Mouse (Mus musculus): ENCODE measurements at regions not wholly inside any gene's neighbourhood (a gene's known extent, or its start where the extent isn't known, plus 50 kb on each side); places are given as distances from the start of the nearest gene placed in this dataset.

DNA sequence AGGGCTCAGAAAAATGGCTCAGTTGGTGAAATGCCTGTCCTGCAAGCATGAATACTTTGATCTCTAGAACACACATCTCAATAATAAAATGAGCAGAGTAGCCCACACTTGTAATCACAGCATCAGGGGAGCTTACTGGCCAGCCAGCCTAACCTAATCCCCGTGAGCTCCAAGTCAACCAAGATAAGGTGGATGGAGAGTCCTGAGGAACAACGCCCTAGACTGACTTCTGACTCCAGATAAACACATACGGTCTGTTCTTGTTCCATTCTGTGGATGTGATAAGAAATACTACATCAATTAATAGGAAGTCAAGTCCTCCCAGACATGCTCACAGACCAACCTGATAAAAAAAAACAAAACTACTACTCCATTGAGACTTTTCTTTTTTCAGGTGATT, 180.4 kb upstream of the Jarid2 start:
- no peak for DNase-seq (ENCODE audit: low read depth, low spot score)

GRCm38 (mm10) chr13:44553363-44553762, 175.9 kb upstream of the Jarid2 start:
- no peak for DNase-seq (ENCODE audit: low read depth, low spot score)

GRCm38 (mm10) chr13:44554686-44555463, 174.4 kb upstream of the Jarid2 start:
- no peak for DNase-seq (ENCODE audit: low read depth, low spot score)

DNA sequence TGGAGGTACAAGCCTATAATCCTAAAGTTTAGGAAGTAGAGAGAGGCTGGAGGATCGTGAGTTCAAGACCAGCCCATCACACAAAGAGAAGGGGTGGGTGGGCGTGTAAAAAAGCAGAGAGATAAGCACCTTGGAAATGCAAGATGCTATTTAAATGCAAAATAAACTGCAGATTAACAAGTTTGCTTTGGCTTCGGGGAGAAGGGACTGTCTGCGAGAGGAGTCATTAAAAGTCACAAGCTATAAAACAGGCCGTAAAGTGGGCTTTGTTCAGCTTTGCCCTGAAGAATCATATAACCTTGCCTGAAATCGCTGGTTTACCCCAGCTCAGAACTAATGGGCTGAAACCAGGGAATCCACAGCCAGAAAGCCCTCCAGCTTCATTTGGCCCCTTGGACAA, 173.3 kb upstream of the Jarid2 start:
- no peak for DNase-seq (ENCODE audit: low read depth, low spot score)

DNA sequence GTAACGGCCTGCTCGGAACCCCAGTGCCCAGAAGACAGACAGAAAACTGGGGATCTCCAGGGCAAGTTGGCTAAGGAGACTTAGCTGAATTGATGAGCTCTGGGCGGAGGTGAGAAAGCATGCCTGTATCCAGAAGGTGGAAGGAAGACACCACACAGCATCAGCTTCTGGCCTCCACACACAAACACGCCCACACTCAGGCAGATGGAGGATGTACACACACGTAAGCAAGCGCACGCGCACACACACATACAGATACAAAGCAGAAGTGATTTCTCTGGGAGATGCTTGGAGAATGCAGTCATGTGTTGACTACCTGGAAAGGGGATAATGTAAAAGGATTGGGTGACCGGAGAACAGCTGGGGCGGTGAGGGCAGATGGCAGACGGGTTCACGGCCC, 171.2 kb upstream of the Jarid2 start:
- no peak for DNase-seq (ENCODE audit: low read depth, low spot score)

- DNase-seq (ENCODE audit: low read depth, low spot score): no peak
Observed at GRCm38 (mm10) chr13:44558491-44559177, 170.6 kb upstream of the Jarid2 start.

GRCm38 (mm10) chr13:44559178-44559565, 170.1 kb upstream of the Jarid2 start:
- DNase-seq (ENCODE audit: low read depth, low spot score): no peak

DNA sequence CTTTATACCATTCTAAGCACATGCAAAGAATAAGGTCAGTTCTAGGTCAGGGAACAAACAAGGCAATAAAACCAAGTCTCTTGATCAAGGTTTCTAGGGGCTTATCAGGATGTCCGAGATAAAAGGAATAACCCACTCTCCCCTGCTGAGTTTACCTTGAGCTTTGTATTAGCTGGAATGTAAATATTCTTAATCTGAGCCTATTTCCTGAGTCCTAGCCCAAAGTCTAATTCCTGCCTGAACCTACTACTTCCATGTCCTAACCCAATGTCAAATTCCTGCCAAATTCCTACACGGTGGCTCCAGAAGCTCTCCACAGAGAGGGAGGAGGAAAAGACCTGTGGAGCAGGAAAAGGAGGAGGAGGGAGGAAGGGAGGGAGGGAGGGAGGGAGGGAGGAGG, 169.6 kb upstream of the Jarid2 start:
- no peak for DNase-seq (ENCODE audit: low read depth, low spot score)

GRCm38 (mm10) chr13:44564705-44565104, 164.6 kb upstream of the Jarid2 start:
- DNase-seq (ENCODE audit: low read depth, low spot score): no peak

GRCm38 (mm10) chr13:44567696-44568095, 161.6 kb upstream of the Jarid2 start:
- DNase-seq (ENCODE audit: low read depth, low spot score): no peak

DNA sequence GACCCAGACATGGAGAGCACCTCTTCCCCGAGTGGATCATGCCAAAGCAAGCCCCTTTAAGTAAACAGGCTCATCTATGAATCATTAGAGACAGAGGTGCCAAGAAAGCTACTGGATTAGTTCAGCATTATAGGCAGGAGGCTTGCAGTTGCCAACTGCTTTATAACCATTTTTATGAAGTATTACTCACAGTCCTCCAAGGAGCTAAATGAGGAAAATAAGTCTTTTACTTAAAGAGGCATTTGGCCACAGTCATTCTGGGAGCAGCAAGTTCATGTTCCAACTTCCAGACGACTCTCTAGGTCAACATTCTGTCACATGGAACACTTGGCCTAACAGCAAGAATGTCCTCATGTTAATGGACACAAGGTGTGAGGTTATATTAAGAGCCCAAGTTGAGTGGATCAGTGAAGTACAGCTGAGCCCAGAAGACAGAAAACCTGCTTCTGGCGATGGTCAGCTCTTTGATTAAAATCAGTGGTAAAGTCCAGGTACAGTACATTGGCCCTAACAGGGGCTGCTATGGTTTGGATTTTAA, 160.0 kb upstream of the Jarid2 start:
- DNase-seq (ENCODE audit: low read depth, low spot score): no peak

GRCm38 (mm10) chr13:44573463-44573862, 155.8 kb upstream of the Jarid2 start:
- no peak for DNase-seq (ENCODE audit: low read depth, low spot score)

DNA sequence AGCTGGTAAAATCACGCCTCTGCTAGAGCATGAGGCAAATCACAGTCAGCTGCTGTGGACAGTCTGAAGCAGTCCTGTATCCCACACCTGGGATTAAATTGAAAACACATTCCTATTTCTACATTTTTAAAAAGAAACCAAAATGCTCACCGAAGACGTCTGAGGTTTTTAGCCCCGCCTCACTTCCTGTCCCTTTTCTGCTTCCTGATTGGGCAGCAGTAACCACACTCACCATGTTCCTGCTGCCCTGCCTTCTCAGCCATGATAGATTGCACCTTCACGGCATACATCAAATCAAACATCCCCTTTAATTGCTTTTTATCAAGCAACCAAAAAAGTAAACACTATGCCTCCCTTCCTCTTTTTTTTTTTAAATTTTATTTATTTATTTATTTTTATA, 150.1 kb upstream of the Jarid2 start:
- no peak for DNase-seq (ENCODE audit: low read depth, low spot score)

DNA sequence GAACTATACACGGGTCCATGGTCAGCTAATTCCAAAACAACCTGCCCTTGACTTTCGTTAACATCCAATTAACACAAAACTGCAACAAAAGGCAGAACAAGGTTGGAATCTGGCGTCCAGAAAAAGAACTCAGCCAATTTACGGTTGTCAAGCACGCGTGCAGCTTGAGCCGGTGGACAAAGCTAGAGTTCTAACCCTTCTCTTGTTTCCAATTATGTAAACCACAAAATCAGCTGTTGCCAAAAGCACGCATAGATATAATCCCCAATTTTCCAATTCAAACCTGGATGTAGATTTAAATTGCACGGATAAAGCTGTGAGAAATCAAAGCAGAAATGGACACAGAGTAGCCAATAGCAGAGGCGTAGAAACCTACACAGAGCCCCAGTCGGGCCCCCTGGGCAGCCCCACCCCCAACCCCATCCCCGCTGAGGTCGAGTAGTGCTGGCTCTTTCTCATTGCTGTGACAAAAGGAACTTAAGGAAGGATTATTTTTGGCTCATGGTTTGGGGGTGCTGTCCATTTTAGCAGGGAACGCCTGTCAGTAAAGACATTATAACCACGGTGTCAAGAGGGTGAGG, 149.0 kb upstream of the Jarid2 start:
- no peak for DNase-seq (ENCODE audit: low read depth, low spot score)

- DNase-seq (ENCODE audit: low read depth, low spot score): no peak
Observed at GRCm38 (mm10) chr13:44580767-44581166, 148.5 kb upstream of the Jarid2 start.

GRCm38 (mm10) chr13:44581947-44582766, 147.1 kb upstream of the Jarid2 start:
- DNase-seq (ENCODE audit: low read depth, low spot score): no peak

DNA sequence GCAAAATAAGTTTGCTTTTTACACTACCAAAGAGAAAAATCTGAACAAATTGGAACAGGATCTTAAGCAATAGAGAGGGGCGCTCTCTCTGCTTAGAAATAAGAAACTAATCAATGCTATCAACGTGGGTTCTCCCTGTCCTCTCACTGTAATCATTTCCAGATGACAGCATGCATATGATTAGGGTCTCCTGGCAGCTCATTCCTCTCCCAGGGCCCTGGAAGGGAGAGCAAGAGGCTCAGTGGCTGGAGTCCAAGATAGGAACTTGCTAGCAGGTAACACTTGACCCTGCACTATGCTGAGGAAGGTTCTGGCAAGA, 146.5 kb upstream of the Jarid2 start:
- no peak for DNase-seq (ENCODE audit: low read depth, low spot score)

DNA sequence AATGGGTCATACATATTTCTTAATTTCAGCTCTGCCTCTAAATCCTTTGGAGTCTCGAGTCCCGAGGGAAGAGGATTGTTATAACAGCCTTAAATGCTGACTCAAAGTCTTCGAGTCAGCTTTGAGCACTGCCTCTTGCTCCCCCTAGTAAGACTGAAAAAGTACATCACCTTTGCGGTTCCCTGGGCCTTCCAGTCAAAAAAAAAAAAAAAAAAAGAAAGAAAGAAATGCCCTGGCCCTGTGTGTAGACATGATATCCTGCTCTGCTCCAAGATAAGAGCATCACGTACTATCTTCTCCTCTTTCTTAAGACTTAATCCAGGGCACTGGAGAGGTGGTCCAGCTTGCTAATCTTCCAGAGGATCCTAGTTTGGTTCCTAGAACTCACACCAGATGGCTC, 145.7 kb upstream of the Jarid2 start:
- DNase-seq (ENCODE audit: low read depth, low spot score): no peak

DNA sequence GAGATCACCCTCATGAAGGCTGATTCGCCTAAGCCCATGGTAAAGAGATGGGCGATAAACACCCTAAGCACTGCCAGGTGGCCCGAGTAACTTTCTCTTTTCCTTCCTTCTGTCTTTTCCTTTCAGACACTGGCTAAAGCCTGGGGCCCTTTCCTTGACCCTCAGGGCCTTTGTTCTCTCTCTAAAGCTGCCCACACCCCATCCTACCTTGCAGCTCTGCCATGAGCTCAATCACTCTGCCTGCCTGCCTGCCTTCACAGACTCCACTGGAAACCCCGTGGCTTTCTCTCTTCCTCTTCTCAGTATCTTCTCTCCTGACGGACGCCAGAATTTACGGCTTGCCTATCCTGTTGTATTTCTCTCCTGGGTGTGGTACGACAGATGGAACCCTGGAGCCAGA, 145.1 kb upstream of the Jarid2 start:
- DNase-seq (ENCODE audit: low read depth, low spot score): no peak

GRCm38 (mm10) chr13:44584551-44584950, 144.7 kb upstream of the Jarid2 start:
- DNase-seq (ENCODE audit: low read depth, low spot score): no peak

DNA sequence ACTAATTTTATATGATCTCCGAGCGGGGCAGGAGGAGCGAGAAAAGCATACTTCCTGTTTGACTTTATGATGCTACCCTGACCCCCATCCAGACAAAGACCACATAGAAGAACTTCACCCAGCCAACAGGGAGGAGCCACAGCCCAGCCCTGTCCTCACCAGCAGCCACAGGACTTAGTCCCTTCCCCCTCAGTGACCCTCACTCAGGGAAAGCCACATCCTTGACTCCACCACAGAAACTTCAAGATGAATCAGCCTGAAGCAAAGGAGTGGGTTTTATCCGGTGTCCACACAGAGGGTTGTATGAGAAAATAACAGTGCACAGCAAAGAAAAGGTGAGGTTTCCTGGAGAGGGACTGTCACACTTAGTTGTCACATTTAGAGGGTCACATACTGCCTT, 141.4 kb upstream of the Jarid2 start:
- DNase-seq (ENCODE audit: low read depth, low spot score): no peak

- no peak for DNase-seq (ENCODE audit: low read depth, low spot score)
Observed at GRCm38 (mm10) chr13:44594645-44595044, 134.6 kb upstream of the Jarid2 start.

Data from embryo, embryonic 11.5 days (tissue).